Mouse (Mus musculus) ES-Bruce4 (cell line): ENCODE data around the gene Tmem120b. TPM values are rescaled to one million over a fixed set of nuclear protein-coding genes. Genes with fewer than 3 reads are reported as not detected.
A peak's percentile ranks its signal among the peaks of the same experiment; 100 is the strongest.

ENCODE experiments used
- H3K27ac ChIP-seq: 2 replicates; pipeline ENCODE4 v1.5.1; 2012; ENCODE audit warnings: low read length, inconsistent platforms; ENCODE audit not compliant: insufficient read depth
- H3K27me3 ChIP-seq: 2 replicates; pipeline ENCODE4 v1.6.1; 2012; ENCODE audit warnings: mild to moderate bottlenecking, low read length, inconsistent platforms; ENCODE audit not compliant: control insufficient read depth, poor library complexity, insufficient read depth, severe bottlenecking
- H3K36me3 ChIP-seq: 2 replicates; pipeline ENCODE4 v1.6.1; 2012; ENCODE audit warnings: inconsistent platforms, mild to moderate bottlenecking, low read length, moderate library complexity; ENCODE audit not compliant: control insufficient read depth, poor library complexity, insufficient read depth, severe bottlenecking
- H3K4me1 ChIP-seq: one replicate; pipeline ENCODE4 v1.8.1; 2011; ENCODE audit warnings: low read length; ENCODE audit not compliant: control insufficient read depth, insufficient read depth
- H3K4me3 ChIP-seq: 2 replicates; pipeline ENCODE4 v1.5.1; 2011; ENCODE audit warnings: low read depth, mild to moderate bottlenecking, low read length
- H3K9ac ChIP-seq: 2 replicates; pipeline ENCODE4 v1.6.1; 2012; ENCODE audit warnings: low read depth, mild to moderate bottlenecking, inconsistent platforms; ENCODE audit not compliant: poor library complexity, severe bottlenecking
- H3K9me3 ChIP-seq: replicated peaks from 2 replicates; pipeline ENCODE4 v1.6.1; 2012; ENCODE audit warnings: mild to moderate bottlenecking, low read length, inconsistent platforms; ENCODE audit not compliant: control insufficient read depth, poor library complexity, insufficient read depth, severe bottlenecking
- CTCF ChIP-seq: IDR thresholded peaks from one replicate; pipeline ENCODE4 v1.8.1; 2011; ENCODE audit warnings: low read depth, low read length
- EP300 ChIP-seq: IDR thresholded peaks from 2 replicates; pipeline ENCODE4 v1.6.1; 2011; ENCODE audit warnings: low read depth, low read length; ENCODE audit not compliant: insufficient read depth
- POLR2A ChIP-seq: IDR thresholded peaks from one replicate; pipeline ENCODE4 v1.8.1; 2011; ENCODE audit warnings: low read length; ENCODE audit not compliant: insufficient read depth
- polyA plus RNA-seq: library from polyadenylated mRNA; stranded (reverse); fragments of >200 nt; gene quantifications from 2 replicates; pipeline ENCODE4 v1.2.4, GENCODE M21; 2011; ENCODE audit warnings: low read depth; ENCODE audit not compliant: missing spikeins, insufficient read depth, insufficient read length

Gene Tmem120b
- polyA plus RNA-seq, 1 experiment: 8.9 TPM

DNA sequence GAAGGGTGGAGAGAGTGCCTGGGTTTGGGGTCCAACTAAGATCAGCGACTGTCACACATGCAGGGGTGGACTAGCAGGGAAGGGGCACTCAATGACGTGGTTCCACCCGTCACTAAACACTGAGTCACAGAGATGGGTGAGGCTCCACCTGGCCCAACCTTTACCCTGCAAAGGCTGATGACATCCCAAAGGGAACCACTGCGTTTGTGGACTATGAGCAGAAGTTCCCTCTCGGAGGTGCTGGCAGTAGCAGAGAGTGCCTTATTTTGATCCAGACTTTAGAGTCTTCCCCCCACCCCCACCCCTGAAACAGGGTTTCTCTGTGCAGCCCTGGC, 62.6 kb downstream of the Tmem120b start:
- no peak overlapping the region for H3K9ac ChIP-seq
- no peaks in the 10 kb centered on the region for H3K36me3 ChIP-seq
- no peaks in the 10 kb centered on the region for H3K9me3 ChIP-seq
- H3K27me3 ChIP-seq: no peaks in the 10 kb centered on the region
- no peak overlapping the region for H3K4me3 ChIP-seq
- H3K4me1 ChIP-seq: peaks cover 1% of the 10 kb centered on the region
- H3K27ac ChIP-seq: no peak overlapping the region
- no peak for TF ChIP-seq CTCF
- TF ChIP-seq EP300: no peak
- TF ChIP-seq POLR2A: no peak

DNA sequence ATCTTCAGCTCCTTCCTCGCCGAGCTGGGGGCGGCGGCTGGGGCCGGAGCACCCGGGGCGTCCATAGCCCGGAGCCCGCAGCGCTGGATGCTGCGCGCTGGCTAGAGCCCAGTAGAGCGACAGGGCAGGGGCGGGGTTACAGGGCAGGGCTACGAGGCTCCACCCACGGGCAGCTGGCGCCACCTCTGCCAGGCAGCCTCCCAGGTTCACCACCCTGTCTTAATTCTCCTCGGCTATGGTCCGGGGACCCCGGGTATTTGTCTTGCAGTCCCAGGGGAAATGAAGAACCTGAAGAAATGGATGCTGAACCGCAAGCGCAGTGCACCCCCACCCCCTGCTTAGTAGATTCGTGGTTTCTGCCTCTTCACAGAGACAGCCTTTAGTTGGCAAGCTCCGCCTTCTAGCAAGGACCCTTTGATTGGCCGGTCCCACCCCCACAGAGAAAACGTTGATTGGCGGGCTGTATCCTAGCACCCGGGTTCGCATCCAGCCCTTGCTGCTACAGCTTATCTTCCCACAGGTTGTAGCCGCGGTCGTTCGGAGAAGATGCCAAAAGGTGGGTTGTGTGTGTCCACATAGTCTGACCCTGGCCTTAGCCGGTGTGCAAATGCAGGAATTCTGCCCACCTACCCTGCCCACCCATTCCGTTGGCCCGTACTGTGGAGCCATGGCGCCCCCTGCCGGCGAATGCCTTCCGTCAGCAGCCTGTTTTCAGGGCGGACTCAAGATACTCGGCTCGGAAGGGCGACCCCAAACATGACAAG, 64.3 kb downstream of the Tmem120b start, which contains the start of gene Rhof:
Gene Rhof, minus strand, starts transcription at position 385 of the 764 bp plus-strand sequence.
- Histone ChIP-seq H3K4me1 (peaks cover 1% of the 10 kb centered on the region), H3K9ac (peak within 1 kb of the TSS; percentile 32), H3K27ac (no peak within 1 kb of the TSS), H3K9me3 (no peaks in the 10 kb centered on the region), H3K36me3 (no peaks in the 10 kb centered on the region), H3K4me3 (peak within 1 kb of the TSS; percentile 86), H3K27me3 (no peaks in the 10 kb centered on the region)
- no peak for TF ChIP-seq POLR2A
- TF ChIP-seq EP300: no peak
- TF ChIP-seq CTCF: peak; percentile 98

DNA sequence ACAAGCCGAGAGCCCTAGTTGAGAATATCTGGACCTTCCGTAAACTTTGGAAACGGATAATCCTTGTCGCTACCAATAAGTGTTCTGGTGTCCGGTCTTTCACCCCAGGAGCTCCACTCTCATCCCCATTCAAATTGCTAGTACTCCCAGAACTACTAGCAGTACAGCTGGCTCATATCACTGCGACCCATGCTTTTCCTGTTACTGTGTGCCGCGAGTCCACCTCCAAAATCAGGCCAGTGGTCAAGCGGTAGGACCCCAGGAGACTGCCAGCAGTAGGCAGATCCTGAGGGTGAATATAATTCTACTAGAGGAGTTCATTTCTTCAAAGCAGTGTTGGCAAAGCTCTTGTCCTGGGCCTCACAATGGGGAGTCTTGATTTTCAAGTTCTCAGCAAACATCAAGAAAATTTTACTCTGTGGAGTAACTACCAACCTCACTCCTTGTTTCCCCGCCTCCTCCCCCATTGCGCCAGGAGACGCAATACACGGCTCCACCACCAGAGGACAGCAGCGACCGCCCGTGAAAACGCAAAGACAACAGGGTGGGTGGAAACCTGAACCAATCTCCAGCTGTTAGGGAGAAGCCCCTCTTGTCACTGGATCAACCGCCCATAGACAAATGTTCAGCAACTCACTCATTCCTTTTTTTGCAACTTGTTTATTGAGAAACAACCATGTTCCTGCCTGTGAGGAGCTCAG, 65.0 kb downstream of the Tmem120b start:
- no peaks in the 10 kb centered on the region for H3K27me3 ChIP-seq
- H3K36me3 ChIP-seq: no peaks in the 10 kb centered on the region
- H3K27ac ChIP-seq: no peak overlapping the region
- no peak overlapping the region for H3K4me3 ChIP-seq
- peaks cover 1% of the 10 kb centered on the region for H3K4me1 ChIP-seq
- no peaks in the 10 kb centered on the region for H3K9me3 ChIP-seq
- peak; percentile 98 for TF ChIP-seq CTCF
- no peak for TF ChIP-seq POLR2A
- TF ChIP-seq EP300: peak; percentile 68; the same call in 1 of the 2 replicates
- no peak overlapping the region for H3K9ac ChIP-seq

DNA sequence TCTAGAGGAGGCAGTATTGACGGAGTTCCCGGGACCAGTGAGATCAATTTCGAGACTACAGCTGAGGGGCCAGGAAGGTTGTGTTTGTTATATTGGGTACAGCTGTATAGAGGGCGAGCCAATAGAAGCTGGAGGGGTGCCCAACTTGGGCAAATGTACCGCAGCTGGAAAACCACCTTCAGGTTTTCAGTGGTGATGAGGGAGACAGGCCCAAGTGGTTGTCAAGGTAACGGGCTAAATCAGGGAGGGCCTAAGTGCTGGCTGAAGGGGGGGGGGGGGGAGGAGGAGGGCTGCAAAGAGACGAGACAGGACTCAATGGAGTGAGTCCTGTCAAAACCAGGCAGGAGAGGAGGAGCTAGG, 65.5 kb downstream of the Tmem120b start:
- H3K27me3 ChIP-seq: no peaks in the 10 kb centered on the region
- no peaks in the 10 kb centered on the region for H3K36me3 ChIP-seq
- H3K9ac ChIP-seq: no peak overlapping the region
- H3K27ac ChIP-seq: no peak overlapping the region
- no peak for TF ChIP-seq EP300
- TF ChIP-seq POLR2A: no peak
- TF ChIP-seq CTCF: no peak
- no peaks in the 10 kb centered on the region for H3K9me3 ChIP-seq
- no peak overlapping the region for H3K4me3 ChIP-seq
- H3K4me1 ChIP-seq: peaks cover 1% of the 10 kb centered on the region

DNA sequence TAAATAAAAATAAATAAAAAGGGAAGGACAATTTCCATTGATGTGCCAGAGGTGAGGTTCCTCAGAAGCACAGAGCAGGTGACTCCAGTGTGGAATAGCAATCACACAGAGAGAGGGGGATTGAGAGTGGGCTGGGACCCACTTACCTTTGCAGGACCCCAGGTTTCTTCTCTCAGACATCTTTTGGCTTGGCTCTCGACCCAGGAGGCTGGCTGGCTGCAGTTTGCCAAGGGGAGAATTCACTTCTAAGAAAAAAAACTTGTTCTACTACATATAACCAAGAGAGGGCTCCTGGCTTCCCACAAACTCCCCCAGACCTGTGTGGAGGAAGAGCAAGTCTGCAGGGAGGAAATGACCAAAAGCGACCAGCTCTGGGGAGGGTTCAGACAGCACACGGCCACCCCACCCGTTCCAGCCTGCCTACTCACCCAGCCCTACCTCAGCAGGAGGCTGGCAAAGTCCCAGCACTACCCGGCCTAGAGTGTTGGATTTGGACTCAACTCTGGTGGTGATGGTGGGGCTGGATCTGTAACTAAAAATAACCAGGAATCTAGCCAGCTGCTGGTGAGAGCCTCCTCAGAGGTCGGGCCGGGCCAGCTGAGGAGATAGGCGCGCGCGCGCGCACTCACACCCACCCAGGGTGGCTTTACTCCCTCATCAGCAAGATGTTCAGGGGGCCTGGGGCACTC, 66.1 kb downstream of the Tmem120b start:
- Histone ChIP-seq H3K9ac (peak overlapping the region; percentile 15; the same call in 1 of the 2 replicates), H3K4me3 (peak overlapping the region; percentile 5; the same call in 1 of the 2 replicates), H3K9me3 (no peaks in the 10 kb centered on the region), H3K27me3 (no peaks in the 10 kb centered on the region), H3K36me3 (no peaks in the 10 kb centered on the region), H3K27ac (peak overlapping the region; percentile 99), H3K4me1 (peaks cover 1% of the 10 kb centered on the region)
- TF ChIP-seq CTCF (no peak), POLR2A (no peak), EP300 (no peak)
